Comparison of ENCODE assay signal across 16 mouse cellular contexts in genomic region chr13:110044418-110044817, GRCm38 (mm10).
DNase-seq lines count a peak whose midpoint lies in the region; ATAC-seq and TF ChIP-seq lines count a peak whose summit lies in the region.
"Had no signal": no experiment of that assay in that cellular context is flagged by ENCODE, and none has a peak within 500 bp of the region (broad histone marks: within the 10 kb centered on the region; RNA-seq: fewer than 3 reads in every experiment).

No protein-coding gene starts in this region.

- no peaks in the 10 kb centered on the region for H3K4me1 ChIP-seq in intestine, embryonic 14.5 days (replicated peaks; ENCODE audit: control insufficient read depth, insufficient read depth, low read length)
- no peaks in the 10 kb centered on the region for H3K4me1 ChIP-seq in intestine, embryonic 15.5 days (replicated peaks)
- H3K4me1 ChIP-seq in midbrain, postnatal 0 days (ENCODE audit: insufficient read depth, low read length), result no peaks in the 10 kb centered on the region
- no peaks in the 10 kb centered on the region for H3K4me1 ChIP-seq in midbrain, embryonic 14.5 days (ENCODE audit: control insufficient read depth, insufficient read depth, low read length)
- H3K4me1 ChIP-seq in MEL (ENCODE audit: control insufficient read depth in 1 of 2, insufficient read depth in 2 of 2, low read length in 2 of 2), result peaks cover under 1 to 8% of the 10 kb centered on the region in 2 experiments
- H3K4me1 ChIP-seq: limb, embryonic 12.5 days; midbrain, embryonic 13.5 days had no signal

- TF ChIP-seq POLR2A in MEL (IDR thresholded peaks at IDR 0.05; ENCODE audit: control insufficient read depth in 1 of 2, insufficient read depth in 1 of 2, low read depth in 1 of 2, low read length in 2 of 2, poor library complexity in 1 of 2), result no peak

- no peaks in the 10 kb centered on the region for H3K79me2 ChIP-seq in MEL (ENCODE audit: control insufficient read depth, insufficient read depth, low read length, poor library complexity)

- no peak for ATAC-seq in intestine, embryonic 14.5 days (replicated peaks; ENCODE audit: low FRiP score, low TSS enrichment, low read depth)
- no peak for ATAC-seq in intestine, embryonic 15.5 days
- ATAC-seq in midbrain, postnatal 0 days (ENCODE audit: low FRiP score), result no peak
- ATAC-seq in midbrain, embryonic 14.5 days (ENCODE audit: low FRiP score, low TSS enrichment), result no peak
- 0 out of 2 replicates have a peak, but pooled peaks have one; percentile 34 for ATAC-seq in megakaryocyte-erythroid progenitor cell, adult 5-6 weeks (replicated peaks; ENCODE audit: low FRiP score, low TSS enrichment, poor library complexity, severe bottlenecking)
- ATAC-seq: inflammation-experienced regulatory T-cells, adult 6 months; midbrain, embryonic 13.5 days had no signal

- H3K9ac ChIP-seq in intestine, embryonic 14.5 days (ENCODE audit: low read length), result no peak overlapping the region
- H3K9ac ChIP-seq in intestine, embryonic 15.5 days, result no peak overlapping the region
- H3K9ac ChIP-seq in midbrain, postnatal 0 days (replicated peaks; ENCODE audit: low read length, poor library complexity, severe bottlenecking), result no peak overlapping the region
- no peak overlapping the region for H3K9ac ChIP-seq in midbrain, embryonic 14.5 days (replicated peaks; ENCODE audit: low read length)
- no peak overlapping the region for H3K9ac ChIP-seq in MEL (ENCODE audit: control insufficient read depth, low read depth, low read length, poor library complexity, severe bottlenecking)
- H3K9ac ChIP-seq: limb, embryonic 12.5 days; midbrain, embryonic 13.5 days had no signal

- H3K9me3 ChIP-seq in intestine, embryonic 14.5 days (ENCODE audit: control insufficient read depth, low read length), result no peaks in the 10 kb centered on the region
- H3K9me3 ChIP-seq in intestine, embryonic 15.5 days, result no peaks in the 10 kb centered on the region
- H3K9me3 ChIP-seq in midbrain, postnatal 0 days (ENCODE audit: low read length), result no peaks in the 10 kb centered on the region
- no peaks in the 10 kb centered on the region for H3K9me3 ChIP-seq in midbrain, embryonic 14.5 days (ENCODE audit: control insufficient read depth, low read length)
- H3K9me3 ChIP-seq in MEL (replicated peaks; ENCODE audit: insufficient read depth, low read length), result no peaks in the 10 kb centered on the region
- H3K9me3 ChIP-seq: limb, embryonic 12.5 days; midbrain, embryonic 13.5 days had no signal

- no peak overlapping the region for H3K4me3 ChIP-seq in intestine, embryonic 14.5 days (ENCODE audit: low read depth, low read length)
- no peak overlapping the region for H3K4me3 ChIP-seq in intestine, embryonic 15.5 days (replicated peaks)
- no peak overlapping the region for H3K4me3 ChIP-seq in midbrain, postnatal 0 days (ENCODE audit: low read depth, low read length)
- H3K4me3 ChIP-seq in midbrain, embryonic 14.5 days (replicated peaks; ENCODE audit: low read depth, low read length), result no peak overlapping the region
- H3K4me3 ChIP-seq in MEL (ENCODE audit: control insufficient read depth in 1 of 2, insufficient read depth in 1 of 2, low read depth in 2 of 2, low read length in 2 of 2), result no peak overlapping the region
- H3K4me3 ChIP-seq: limb, embryonic 12.5 days; midbrain, embryonic 13.5 days had no signal

- no peak overlapping the region for H3K27ac ChIP-seq in intestine, embryonic 14.5 days (ENCODE audit: low read depth)
- no peak overlapping the region for H3K27ac ChIP-seq in intestine, embryonic 15.5 days
- no peak overlapping the region for H3K27ac ChIP-seq in midbrain, postnatal 0 days (ENCODE audit: low read depth, low read length)
- no peak overlapping the region for H3K27ac ChIP-seq in midbrain, embryonic 14.5 days (replicated peaks; ENCODE audit: low read depth, low read length)
- H3K27ac ChIP-seq in MEL (ENCODE audit: control insufficient read depth, low read depth, low read length), result no peak overlapping the region
- H3K27ac ChIP-seq: limb, embryonic 12.5 days; macrophage; midbrain, embryonic 13.5 days had no signal

- DNase-seq in intestine, embryonic 14.5 days (ENCODE audit: low spot score), result peak; percentile 48
- DNase-seq in midbrain, postnatal 0 days (ENCODE audit: low spot score), result no peak
- no peak for DNase-seq in midbrain, embryonic 14.5 days
- no peak for DNase-seq in MEL (ENCODE audit: low read depth, low spot score)
- no peak for DNase-seq in adipocyte (ENCODE audit: low spot score)
- DNase-seq in natural killer cell, adult 2 months (ENCODE audit: low spot score in 2 of 2), result no peak
- DNase-seq: cerebellum, postnatal 10 days; gastrocnemius, postnatal 10 days; kidney, postnatal 14 days; right cerebral cortex, adult 18-20 months had no signal

- H3K4me2 ChIP-seq in intestine, embryonic 14.5 days (ENCODE audit: low read length), result no peak overlapping the region
- H3K4me2 ChIP-seq in intestine, embryonic 15.5 days (replicated peaks), result no peak overlapping the region
- no peak overlapping the region for H3K4me2 ChIP-seq in midbrain, postnatal 0 days (ENCODE audit: low read depth, low read length, poor library complexity, severe bottlenecking)
- no peak overlapping the region for H3K4me2 ChIP-seq in midbrain, embryonic 14.5 days (ENCODE audit: low read length)
- H3K4me2 ChIP-seq: limb, embryonic 12.5 days; midbrain, embryonic 13.5 days had no signal

- no peak for TF ChIP-seq EP300 in MEL (IDR thresholded peaks at IDR 0.05; ENCODE audit: low read depth in 1 of 2, low read length in 2 of 2)

- H3K27me3 ChIP-seq in intestine, embryonic 14.5 days (replicated peaks; ENCODE audit: control insufficient read depth, insufficient read depth, low read length), result no peaks in the 10 kb centered on the region
- H3K27me3 ChIP-seq in intestine, embryonic 15.5 days (replicated peaks), result no peaks in the 10 kb centered on the region
- no peaks in the 10 kb centered on the region for H3K27me3 ChIP-seq in midbrain, postnatal 0 days (ENCODE audit: insufficient read depth, low read length)
- no peaks in the 10 kb centered on the region for H3K27me3 ChIP-seq in midbrain, embryonic 14.5 days (ENCODE audit: control insufficient read depth, insufficient read depth, low read length)
- no peaks in the 10 kb centered on the region for H3K27me3 ChIP-seq in MEL (ENCODE audit: control insufficient read depth in 1 of 2, insufficient read depth in 2 of 2, low read length in 2 of 2)
- H3K27me3 ChIP-seq: limb, embryonic 12.5 days; midbrain, embryonic 13.5 days had no signal

- WGBS in intestine, embryonic 14.5 days, result 74% methylated on average over 4 of the region's 4 CpGs
- 78% methylated on average over 4 of the region's 4 CpGs for WGBS in intestine, embryonic 15.5 days
- 74% methylated on average over 4 of the region's 4 CpGs for WGBS in midbrain, postnatal 0 days
- WGBS in midbrain, embryonic 14.5 days, result 78% methylated on average over 4 of the region's 4 CpGs

- no peak for TF ChIP-seq RAD21 in MEL (IDR thresholded peaks at IDR 0.05; ENCODE audit: low read depth, low read length)

- TF ChIP-seq CTCF in midbrain, postnatal 0 days (IDR thresholded peaks at IDR 0.05), result peak; percentile 13; the same call in 1 of the 2 replicates
- peak; percentile 28 to 32 (median 30); a peak in 4 of 6 replicates for TF ChIP-seq CTCF in MEL (IDR thresholded peaks at IDR 0.05 in 2 of 3, conservative IDR thresholded peaks at IDR 0.05 in 1 of 3; ENCODE audit: control insufficient read depth in 1 of 3, insufficient read depth in 1 of 3, low read depth in 2 of 3, low read length in 3 of 3, poor library complexity in 1 of 3, severe bottlenecking in 1 of 3)

- no peaks in the 10 kb centered on the region for H3K36me3 ChIP-seq in intestine, embryonic 14.5 days (ENCODE audit: control insufficient read depth, insufficient read depth, low read length)
- no peaks in the 10 kb centered on the region for H3K36me3 ChIP-seq in intestine, embryonic 15.5 days
- no peaks in the 10 kb centered on the region for H3K36me3 ChIP-seq in midbrain, postnatal 0 days (ENCODE audit: insufficient read depth, low read length)
- no peaks in the 10 kb centered on the region for H3K36me3 ChIP-seq in midbrain, embryonic 14.5 days (ENCODE audit: control insufficient read depth, insufficient read depth, low read length)
- peaks cover 0 to under 1% of the 10 kb centered on the region in 2 experiments; a peak in 1 of 4 replicates for H3K36me3 ChIP-seq in MEL (ENCODE audit: control insufficient read depth in 1 of 2, insufficient read depth in 2 of 2, low read length in 2 of 2)
- H3K36me3 ChIP-seq: limb, embryonic 12.5 days; midbrain, embryonic 13.5 days had no signal

TF ChIP-seq in MEL, 35 proteins besides CTCF, POLR2A, EP300 and RAD21:
- TF ChIP-seq MEF2A (IDR thresholded peaks at IDR 0.05; ENCODE audit: extremely low read depth, insufficient replicate concordance, low read depth, low read length, poor library complexity, severe bottlenecking), result no peak
- TF ChIP-seq ZMIZ1 (IDR thresholded peaks at IDR 0.05; ENCODE audit: low read depth, low read length), result no peak
- TF ChIP-seq CHD1 (IDR thresholded peaks at IDR 0.05; ENCODE audit: low read depth, low read length), result no peak
- no peak for TF ChIP-seq USF1 (IDR thresholded peaks at IDR 0.05; ENCODE audit: low read depth, low read length)
- no peak for TF ChIP-seq ZC3H11A (IDR thresholded peaks at IDR 0.05; ENCODE audit: low read depth, low read length)
- no peak for TF ChIP-seq BHLHE40 (IDR thresholded peaks at IDR 0.05; ENCODE audit: borderline replicate concordance, low read depth, low read length)
- no peak for TF ChIP-seq HCFC1 (IDR thresholded peaks at IDR 0.05; ENCODE audit: low read depth, low read length)
- no peak for TF ChIP-seq TCF12 (IDR thresholded peaks at IDR 0.05; ENCODE audit: low read depth, low read length)
- TF ChIP-seq ETS1 (IDR thresholded peaks at IDR 0.05; ENCODE audit: low read depth, low read length), result no peak
- TF ChIP-seq POLR2AphosphoS5 (IDR thresholded peaks at IDR 0.05; ENCODE audit: borderline replicate concordance, low read depth, low read length), result no peak
- TF ChIP-seq ZKSCAN1 (IDR thresholded peaks at IDR 0.05; ENCODE audit: low read depth, low read length), result no peak
- no peak for TF ChIP-seq MXI1 (IDR thresholded peaks at IDR 0.05; ENCODE audit: low read depth, low read length)
- TF ChIP-seq POLR2AphosphoS2 (IDR thresholded peaks at IDR 0.05; ENCODE audit: low read length), result no peak
- TF ChIP-seq MYC (IDR thresholded peaks at IDR 0.05; ENCODE audit: low read depth, low read length), result no peak
- TF ChIP-seq UBTF (IDR thresholded peaks at IDR 0.05; ENCODE audit: borderline replicate concordance, insufficient read depth, low read depth, low read length), result no peak
- no peak for TF ChIP-seq JUND (IDR thresholded peaks at IDR 0.05; ENCODE audit: low read depth, low read length)
